Mouse (Mus musculus): ENCODE results near the gene Slc22a4. TPM values are rescaled to one million over a fixed set of nuclear protein-coding genes. Genes with fewer than 3 reads are reported as not detected.
A peak's percentile ranks its signal among the peaks of the same experiment; 100 is the strongest.
"Not testable (repeated sequence)": the region's sequence is repeated elsewhere in the genome, so short reads cannot be mapped to it uniquely, and the experiment has no call there.

Gene Slc22a4
- polyA plus RNA-seq, 1 experiment from 2014 or later, result 5.4 TPM

DNA sequence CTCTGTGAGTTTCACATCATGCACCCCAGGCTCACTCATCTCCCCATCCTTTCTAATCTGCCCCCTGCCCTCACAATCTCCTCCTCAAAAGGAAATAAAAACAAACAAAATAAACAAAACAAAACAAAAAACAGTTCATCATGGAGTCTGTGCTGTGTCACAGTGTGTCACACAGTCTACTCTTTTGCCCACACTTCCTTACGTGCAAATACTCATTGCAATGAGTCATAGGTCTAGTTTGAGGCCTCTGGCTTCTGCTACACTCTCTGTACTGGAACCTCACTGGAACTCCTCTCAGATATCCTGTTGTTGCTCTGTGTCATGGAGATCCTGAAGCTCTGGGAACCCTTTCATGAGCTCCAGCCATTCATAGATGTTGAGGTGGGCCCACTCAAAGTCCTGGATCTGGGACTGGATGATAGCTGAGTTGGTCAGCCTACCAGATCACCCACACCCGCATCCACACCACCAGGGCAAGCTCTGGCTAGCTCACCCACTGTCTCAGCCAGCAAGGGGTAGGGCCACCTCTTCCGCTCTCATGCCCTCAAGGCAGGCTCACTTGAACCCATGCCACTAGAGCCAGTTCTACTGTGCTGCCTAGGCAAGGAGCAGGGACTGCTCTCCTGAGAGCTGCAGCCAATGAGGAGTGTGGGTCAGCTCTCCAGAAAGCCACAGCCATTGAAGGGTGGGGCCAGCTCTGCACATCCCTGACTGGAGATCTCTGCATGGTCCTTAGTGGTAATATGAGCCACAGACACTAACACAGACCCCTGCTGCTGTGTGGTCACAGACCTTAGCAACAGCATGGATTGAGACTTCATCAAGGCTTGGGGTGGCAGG is 8.8 kb downstream of the Slc22a4 start:
- Histone ChIP-seq H3K9ac (ENCODE audit: low read depth, low read length) (no peak overlapping the region), H3K27me3 (ENCODE audit: control insufficient read depth, insufficient read depth, low read length) (peaks cover 2% of the 10 kb centered on the region; the same call in 1 of the 2 replicates), H3K4me3 (ENCODE audit: low read depth, low read length) (no peak overlapping the region), H3K27ac (ENCODE audit: low read depth, low read length) (no peak overlapping the region), H3K36me3 (ENCODE audit: control insufficient read depth, insufficient read depth, low read length) (no peaks in the 10 kb centered on the region), H3K9me3 (replicated peaks; ENCODE audit: control insufficient read depth, low read length) (no peaks in the 10 kb centered on the region), H3K4me2 (no peak overlapping the region), H3K4me1 (ENCODE audit: control insufficient read depth, insufficient read depth, low read length) (no peaks in the 10 kb centered on the region)
- 77% methylated on average over 3 of the region's 3 CpGs for WGBS (ENCODE audit: insufficient replicate concordance)
- 0 out of 2 replicates have a peak, but pooled peaks have one; percentile 7 for ATAC-seq (replicated peaks; ENCODE audit: insufficient number of reproducible peaks, low FRiP score, low TSS enrichment)

DNA sequence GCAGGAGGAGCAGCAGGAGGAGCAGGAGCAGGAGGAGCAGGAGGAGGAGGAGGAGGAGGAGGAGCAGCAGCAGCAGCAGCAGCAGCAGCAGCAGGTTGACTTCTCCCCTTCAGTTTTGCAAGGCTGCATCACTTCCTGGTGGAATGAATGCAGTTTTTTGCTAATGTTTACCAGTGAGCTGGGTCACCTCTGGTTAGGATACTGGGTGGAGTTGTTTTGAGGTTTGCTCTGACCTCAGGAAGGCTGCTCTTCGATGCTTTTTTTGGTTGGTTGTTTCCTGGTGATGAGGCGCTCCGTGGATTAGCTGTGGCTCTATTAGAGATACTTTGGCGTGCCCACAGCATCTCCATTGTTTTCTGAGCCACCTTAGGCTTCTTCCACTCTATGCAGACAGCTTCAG is 10.3 kb downstream of the Slc22a4 start:
- Histone ChIP-seq H3K27ac (ENCODE audit: low read depth, low read length) (no peak overlapping the region), H3K9ac (ENCODE audit: low read depth, low read length) (no peak overlapping the region), H3K4me3 (ENCODE audit: low read depth, low read length) (no peak overlapping the region), H3K4me2 (no peak overlapping the region), H3K9me3 (replicated peaks; ENCODE audit: control insufficient read depth, low read length) (no peaks in the 10 kb centered on the region), H3K4me1 (ENCODE audit: control insufficient read depth, insufficient read depth, low read length) (no peaks in the 10 kb centered on the region), H3K36me3 (ENCODE audit: control insufficient read depth, insufficient read depth, low read length) (no peaks in the 10 kb centered on the region), H3K27me3 (ENCODE audit: control insufficient read depth, insufficient read depth, low read length) (no peaks in the 10 kb centered on the region)
- ATAC-seq (replicated peaks; ENCODE audit: insufficient number of reproducible peaks, low FRiP score, low TSS enrichment), result no peak
- WGBS (ENCODE audit: insufficient replicate concordance), result 74% methylated on average over 4 of the region's 4 CpGs

GRCm38 (mm10) chr11:54016051-54016450 is 11.8 kb downstream of the Slc22a4 start:
- ATAC-seq (replicated peaks; ENCODE audit: insufficient number of reproducible peaks, low FRiP score, low TSS enrichment), result no peak
- H3K4me1 ChIP-seq (ENCODE audit: control insufficient read depth, insufficient read depth, low read length), result no peaks in the 10 kb centered on the region
- no peak overlapping the region for H3K4me2 ChIP-seq
- H3K36me3 ChIP-seq (ENCODE audit: control insufficient read depth, insufficient read depth, low read length), result no peaks in the 10 kb centered on the region
- no peak overlapping the region for H3K27ac ChIP-seq (ENCODE audit: low read depth, low read length)
- WGBS (ENCODE audit: insufficient replicate concordance), result 79% methylated on average over 8 of the region's 8 CpGs
- no peaks in the 10 kb centered on the region for H3K9me3 ChIP-seq (replicated peaks; ENCODE audit: control insufficient read depth, low read length)
- no peak overlapping the region for H3K9ac ChIP-seq (ENCODE audit: low read depth, low read length)
- H3K27me3 ChIP-seq (ENCODE audit: control insufficient read depth, insufficient read depth, low read length), result no peaks in the 10 kb centered on the region
- no peak overlapping the region for H3K4me3 ChIP-seq (ENCODE audit: low read depth, low read length)

DNA sequence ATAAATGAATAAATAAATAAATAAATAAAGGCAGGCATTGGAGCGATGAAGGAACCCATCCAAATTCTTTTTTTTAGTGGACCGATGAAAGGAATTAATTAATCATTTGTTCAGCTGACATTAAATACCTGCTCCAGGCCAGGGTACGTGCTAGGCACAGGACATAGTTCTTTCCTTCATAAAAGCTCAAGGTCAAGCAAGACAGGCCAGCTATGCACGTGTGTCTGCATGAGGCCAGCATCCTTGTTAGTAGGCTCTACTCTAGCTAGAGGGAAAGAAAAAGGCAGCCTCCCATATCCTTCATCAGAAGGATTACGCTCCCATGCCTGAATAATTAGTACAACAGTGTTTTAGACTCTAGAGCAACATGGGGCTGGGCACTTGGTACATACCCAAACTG is 14.9 kb downstream of the Slc22a4 start:
- H3K4me1 ChIP-seq (ENCODE audit: control insufficient read depth, insufficient read depth, low read length), result no peaks in the 10 kb centered on the region
- H3K9me3 ChIP-seq (replicated peaks; ENCODE audit: control insufficient read depth, low read length), result no peaks in the 10 kb centered on the region
- no peak overlapping the region for H3K9ac ChIP-seq (ENCODE audit: low read depth, low read length)
- 89% methylated on average over 5 of the region's 5 CpGs for WGBS (ENCODE audit: insufficient replicate concordance)
- no peak overlapping the region for H3K4me3 ChIP-seq (ENCODE audit: low read depth, low read length)
- ATAC-seq (replicated peaks; ENCODE audit: insufficient number of reproducible peaks, low FRiP score, low TSS enrichment), result no peak
- no peaks in the 10 kb centered on the region for H3K36me3 ChIP-seq (ENCODE audit: control insufficient read depth, insufficient read depth, low read length)
- no peak overlapping the region for H3K4me2 ChIP-seq
- no peak overlapping the region for H3K27ac ChIP-seq (ENCODE audit: low read depth, low read length)
- H3K27me3 ChIP-seq (ENCODE audit: control insufficient read depth, insufficient read depth, low read length), result no peaks in the 10 kb centered on the region

- no peaks in the 10 kb centered on the region for H3K9me3 ChIP-seq (replicated peaks; ENCODE audit: control insufficient read depth, low read length)
- H3K4me3 ChIP-seq (ENCODE audit: low read depth, low read length), result no peak overlapping the region
- no peak overlapping the region for H3K9ac ChIP-seq (ENCODE audit: low read depth, low read length)
- no peak overlapping the region for H3K4me2 ChIP-seq
- no peak for ATAC-seq (replicated peaks; ENCODE audit: insufficient number of reproducible peaks, low FRiP score, low TSS enrichment)
- no peaks in the 10 kb centered on the region for H3K36me3 ChIP-seq (ENCODE audit: control insufficient read depth, insufficient read depth, low read length)
- no peaks in the 10 kb centered on the region for H3K27me3 ChIP-seq (ENCODE audit: control insufficient read depth, insufficient read depth, low read length)
- H3K4me1 ChIP-seq (ENCODE audit: control insufficient read depth, insufficient read depth, low read length), result no peaks in the 10 kb centered on the region; the same call in 1 of the 2 replicates
- H3K27ac ChIP-seq (ENCODE audit: low read depth, low read length), result no peak overlapping the region
- WGBS (ENCODE audit: insufficient replicate concordance), result 89% methylated on average over 2 of the region's 2 CpGs
These were observed 16.6 kb downstream of the Slc22a4 start for GRCm38 (mm10) chr11:54011255-54011654.

GRCm38 (mm10) chr11:54008416-54008920 is 19.4 kb downstream of the Slc22a4 start:
- H3K27ac ChIP-seq (ENCODE audit: low read depth, low read length), result no peak overlapping the region
- H3K4me2 ChIP-seq, result no peak overlapping the region
- no peaks in the 10 kb centered on the region for H3K9me3 ChIP-seq (replicated peaks; ENCODE audit: control insufficient read depth, low read length)
- H3K9ac ChIP-seq (ENCODE audit: low read depth, low read length), result no peak overlapping the region
- ATAC-seq (replicated peaks; ENCODE audit: insufficient number of reproducible peaks, low FRiP score, low TSS enrichment), result no peak
- H3K4me3 ChIP-seq (ENCODE audit: low read depth, low read length), result no peak overlapping the region
- no peaks in the 10 kb centered on the region for H3K36me3 ChIP-seq (ENCODE audit: control insufficient read depth, insufficient read depth, low read length)
- 83% methylated on average over 10 of the region's 10 CpGs for whole genome bisulfite sequencing (ENCODE audit: insufficient replicate concordance)
- H3K4me1 ChIP-seq (ENCODE audit: control insufficient read depth, insufficient read depth, low read length), result no peaks in the 10 kb centered on the region; the same call in 1 of the 2 replicates
- no peaks in the 10 kb centered on the region for H3K27me3 ChIP-seq (ENCODE audit: control insufficient read depth, insufficient read depth, low read length)

DNA sequence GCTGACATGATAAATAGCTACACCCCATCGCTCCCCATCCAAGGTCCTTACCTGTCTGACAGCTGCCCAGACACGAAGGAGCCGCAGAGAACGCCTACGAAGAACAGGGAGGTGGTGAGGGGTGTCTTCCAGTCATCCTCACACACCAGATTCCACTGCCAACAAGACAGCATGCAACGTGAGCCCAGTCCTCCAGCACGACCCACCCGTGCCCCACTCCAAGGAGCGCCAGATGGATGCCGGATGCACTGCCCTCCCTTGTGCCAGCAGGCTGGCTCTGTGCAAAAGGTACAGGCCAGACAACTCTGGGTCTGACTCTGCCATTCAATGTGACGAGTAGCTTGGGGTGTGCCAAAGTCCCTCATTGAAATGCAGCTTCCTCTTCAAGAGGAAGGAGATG is 20.2 kb downstream of the Slc22a4 start:
- Histone ChIP-seq H3K4me3 (ENCODE audit: low read depth, low read length) (no peak overlapping the region), H3K4me2 (no peak overlapping the region), H3K27me3 (ENCODE audit: control insufficient read depth, insufficient read depth, low read length) (no peaks in the 10 kb centered on the region), H3K4me1 (ENCODE audit: control insufficient read depth, insufficient read depth, low read length) (no peaks in the 10 kb centered on the region; the same call in 1 of the 2 replicates), H3K9me3 (replicated peaks; ENCODE audit: control insufficient read depth, low read length) (no peaks in the 10 kb centered on the region), H3K36me3 (ENCODE audit: control insufficient read depth, insufficient read depth, low read length) (no peaks in the 10 kb centered on the region), H3K27ac (ENCODE audit: low read depth, low read length) (no peak overlapping the region), H3K9ac (ENCODE audit: low read depth, low read length) (no peak overlapping the region)
- 88% methylated on average over 11 of the region's 11 CpGs for WGBS (ENCODE audit: insufficient replicate concordance)
- ATAC-seq (replicated peaks; ENCODE audit: insufficient number of reproducible peaks, low FRiP score, low TSS enrichment), result no peak

GRCm38 (mm10) chr11:54006901-54007300 is 21.0 kb downstream of the Slc22a4 start:
- 69% methylated on average over 4 of the region's 4 CpGs for WGBS (ENCODE audit: insufficient replicate concordance)

GRCm38 (mm10) chr11:54006362-54006761 is 21.5 kb downstream of the Slc22a4 start:
- not testable (repeated sequence) for H3K9ac ChIP-seq (ENCODE audit: low read depth, low read length); H3K4me2 ChIP-seq; H3K36me3 ChIP-seq (ENCODE audit: control insufficient read depth, insufficient read depth, low read length); ATAC-seq (replicated peaks; ENCODE audit: insufficient number of reproducible peaks, low FRiP score, low TSS enrichment); H3K27me3 ChIP-seq (ENCODE audit: control insufficient read depth, insufficient read depth, low read length); H3K4me1 ChIP-seq (ENCODE audit: control insufficient read depth, insufficient read depth, low read length); H3K9me3 ChIP-seq (replicated peaks; ENCODE audit: control insufficient read depth, low read length); H3K4me3 ChIP-seq (ENCODE audit: low read depth, low read length); H3K27ac ChIP-seq (ENCODE audit: low read depth, low read length)
- 40% methylated on average over 5 of the region's 5 CpGs for WGBS (ENCODE audit: insufficient replicate concordance)

More at GRCm38 (mm10) chr11:54006901-54007300, 21.0 kb downstream of the Slc22a4 start:
- no peaks in the 10 kb centered on the region for H3K36me3 ChIP-seq (ENCODE audit: control insufficient read depth, insufficient read depth, low read length)
- no peak overlapping the region for H3K9ac ChIP-seq (ENCODE audit: low read depth, low read length)
- H3K9me3 ChIP-seq (replicated peaks; ENCODE audit: control insufficient read depth, low read length), result no peaks in the 10 kb centered on the region
- no peak overlapping the region for H3K4me3 ChIP-seq (ENCODE audit: low read depth, low read length)
- no peak overlapping the region for H3K4me2 ChIP-seq
- no peak for ATAC-seq (replicated peaks; ENCODE audit: insufficient number of reproducible peaks, low FRiP score, low TSS enrichment)
- H3K4me1 ChIP-seq (ENCODE audit: control insufficient read depth, insufficient read depth, low read length), result no peaks in the 10 kb centered on the region; the same call in 1 of the 2 replicates
- H3K27me3 ChIP-seq (ENCODE audit: control insufficient read depth, insufficient read depth, low read length), result no peaks in the 10 kb centered on the region
- H3K27ac ChIP-seq (ENCODE audit: low read depth, low read length), result no peak overlapping the region
